Mouse (Mus musculus) mouse embryonic stem cell (cell line): Measurements from ENCODE around the gene Plbd1.

ENCODE experiments used
- in situ Hi-C, 2 experiments: fragments of 300-500 bp; cut with MboI; formaldehyde crosslinking; loops; 1 replicate in 1 of 2; 3 replicates in 1 of 2; pipeline ENCODE4 v1.14.3; 2019 to 2020; ENCODE audit warnings: low sequenced_read_pairs in 2 of 2, low pct_unique_long_range_greater_than_20kb in 1 of 2, mixed read lengths in 1 of 2; ENCODE audit not compliant: unreplicated experiment in 1 of 2

Plbd1 gene

GRCm38 (mm10) chr6:136611351-136612215 lies 50.1 kb downstream of the Plbd1 start:
- in situ Hi-C loops = no loop called here

GRCm38 (mm10) chr6:136602601-136603000 lies 59.1 kb downstream of the Plbd1 start:
- in situ Hi-C loops = no loop called here

- in situ Hi-C loops = no loop called here
Measured at GRCm38 (mm10) chr6:136594541-136594940, 67.2 kb downstream of the Plbd1 start.

- in situ Hi-C loops = no loop called here
Measured at GRCm38 (mm10) chr6:136590739-136591138, 71.0 kb downstream of the Plbd1 start.

- in situ Hi-C loops = no loop called here
Measured at GRCm38 (mm10) chr6:136566002-136566401, 95.7 kb downstream of the Plbd1 start.
